Mouse (Mus musculus) left cerebral cortex, adult 18-20 months (tissue): ENCODE data around the gene Fam131c. TPM values are rescaled to one million over a fixed set of nuclear protein-coding genes. Genes with fewer than 3 reads are reported as not detected.

Experiments
- DNase-seq, 2 experiments: peaks; one replicate each; pipeline ENCODE4 v3.0.0; 2021 to 2022; ENCODE audit warnings: low spot score in 2 of 2, mixed read lengths in 1 of 2
- microRNA-seq, 2 experiments: library from miRNA; unstranded; fragments of <30 nt; microRNA quantifications; one replicate each; pipeline ENCODE4 v1.2.0; 2021
- total RNA-seq, 2 experiments: library from RNA; stranded (reverse); gene quantifications; 2 replicates each; pipeline ENCODE4 v1.2.3; 2021

Gene Fam131c
- total RNA-seq, 2 experiments from 2014 or later = 4.2 to 4.3 TPM

DNA sequence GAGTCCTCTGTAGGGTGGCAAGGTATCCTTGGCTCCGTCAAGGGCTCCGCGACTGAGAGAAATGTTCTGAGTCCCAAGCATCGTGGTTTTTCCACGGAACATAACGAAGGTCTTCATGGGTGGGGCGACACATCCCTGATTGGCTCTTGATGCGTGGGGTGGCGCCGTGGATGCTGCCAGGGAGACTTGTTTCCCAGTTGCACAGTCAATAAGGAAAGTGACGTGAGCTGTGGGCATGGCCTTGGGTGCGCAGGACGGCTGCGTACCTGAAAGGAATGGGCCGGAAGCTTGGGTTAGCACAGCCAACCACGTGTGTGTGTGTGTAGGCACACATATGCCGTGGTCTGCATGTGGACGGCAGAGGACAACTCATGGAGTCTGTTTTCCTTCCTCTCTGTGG is 65.2 kb downstream of the Fam131c start:
- no peak for DNase-seq

Small RNA genes lying within 50 kb of the gene (microRNA-seq; reads per million reads assigned to microRNA genes)
- gene Gm25690 = 0 reads per million in 2 experiments

Other genes starting within 250 kb of the Fam131c start
- 10 to 100 TPM; 51.3 to 54.1 TPM for gene Szrd1, start 228.4 kb upstream of the Fam131c start, total RNA-seq
- 10 to 100 TPM; 30.1 to 31.5 TPM for gene Fbxo42, start 220.3 kb upstream of the Fam131c start, total RNA-seq
- 1 to 10 TPM; 3.6 to 4.3 TPM for gene Rsg1, start 154.3 kb upstream of the Fam131c start, total RNA-seq
- gene Arhgef19, start 128.7 kb upstream of the Fam131c start, total RNA-seq = 10 to 100 TPM; 17.9 to 21.2 TPM
- 1 to 10 TPM; 1.3 to 1.5 TPM for gene Epha2, start 67.0 kb upstream of the Fam131c start, total RNA-seq
- not detected for gene Clcnka, start 30.5 kb downstream of the Fam131c start, total RNA-seq
- gene Clcnkb, start 47.8 kb downstream of the Fam131c start, total RNA-seq = not detected
- gene Hspb7, start 52.6 kb downstream of the Fam131c start, total RNA-seq = under 1 TPM; 0.16 to 0.46 TPM
- 1 to 10 TPM; 2.3 to 4.9 TPM for gene Srarp, start 67.9 kb downstream of the Fam131c start, total RNA-seq
- gene Zbtb17, start 76.4 kb downstream of the Fam131c start, total RNA-seq = 10 to 100 TPM; 38.8 to 47.7 TPM
- gene Spen, start 170.4 kb downstream of the Fam131c start, total RNA-seq = 10 to 100 TPM; 58.4 to 60.6 TPM
- gene Fblim1, start 237.9 kb downstream of the Fam131c start, total RNA-seq = 1 to 10 TPM; 1.4 to 1.6 TPM